Mouse (Mus musculus) layer of hippocampus, adult 11-12 months (tissue): ENCODE measurements around the gene Skp1a.
"Not testable (repeated sequence)": the region's sequence is repeated elsewhere in the genome, so short reads cannot be mapped to it uniquely, and the experiment has no call there.

Source experiments
- DNase-seq: peaks from one replicate; pipeline ENCODE4 v3.0.0; 2022; ENCODE audit warnings: low spot score

The Skp1a gene

DNA sequence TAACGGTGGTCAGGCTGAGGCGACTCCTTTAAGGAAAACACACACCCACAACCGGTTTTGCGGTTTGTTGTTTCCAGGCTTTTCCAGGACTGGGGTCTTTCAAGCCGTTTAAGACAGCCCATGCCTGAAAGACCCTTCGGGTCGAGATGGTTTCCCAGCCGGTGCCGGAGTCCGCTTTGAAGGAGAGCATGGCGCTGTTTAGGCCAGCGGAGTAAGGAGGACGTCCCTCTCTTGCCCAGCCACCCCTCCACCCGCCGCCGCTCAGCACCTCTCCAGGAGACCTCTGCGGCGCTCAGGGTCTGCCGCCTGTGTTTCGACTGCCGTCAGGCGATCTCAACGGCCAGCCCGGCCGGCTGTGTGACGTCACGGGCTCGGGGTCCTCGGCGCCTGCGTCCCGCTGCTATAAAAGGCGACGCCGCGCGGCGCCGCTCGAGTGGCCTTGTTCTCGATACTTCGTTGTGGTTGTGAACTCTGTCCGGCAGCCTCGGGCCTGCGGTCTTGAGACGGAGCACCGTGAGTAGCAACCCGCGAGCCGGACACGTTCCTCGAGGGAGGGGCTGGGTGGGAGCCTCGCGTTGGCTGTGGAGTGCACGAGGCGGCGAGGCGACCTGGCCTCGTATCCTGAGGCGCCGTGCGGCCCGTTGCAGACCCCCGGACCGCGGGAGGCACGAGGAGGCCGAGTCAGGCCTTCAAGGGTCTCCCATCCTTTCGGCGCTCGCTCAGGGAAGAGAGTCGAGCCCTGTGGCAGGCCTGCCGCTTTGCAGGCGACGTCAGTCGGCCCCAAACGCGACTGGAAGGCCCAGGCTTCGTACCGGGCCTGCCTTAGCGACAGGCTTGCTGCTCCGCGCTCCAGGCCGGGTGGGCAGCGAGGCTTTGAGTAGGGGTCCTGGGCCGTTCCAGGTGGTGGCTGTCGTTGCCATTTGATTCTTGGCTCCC lies at the start of gene Skp1a:
Gene Skp1a (plus strand): TSS at position 390 of the 936 bp plus-strand sequence.
- DNase-seq = peak; percentile 92

DNA sequence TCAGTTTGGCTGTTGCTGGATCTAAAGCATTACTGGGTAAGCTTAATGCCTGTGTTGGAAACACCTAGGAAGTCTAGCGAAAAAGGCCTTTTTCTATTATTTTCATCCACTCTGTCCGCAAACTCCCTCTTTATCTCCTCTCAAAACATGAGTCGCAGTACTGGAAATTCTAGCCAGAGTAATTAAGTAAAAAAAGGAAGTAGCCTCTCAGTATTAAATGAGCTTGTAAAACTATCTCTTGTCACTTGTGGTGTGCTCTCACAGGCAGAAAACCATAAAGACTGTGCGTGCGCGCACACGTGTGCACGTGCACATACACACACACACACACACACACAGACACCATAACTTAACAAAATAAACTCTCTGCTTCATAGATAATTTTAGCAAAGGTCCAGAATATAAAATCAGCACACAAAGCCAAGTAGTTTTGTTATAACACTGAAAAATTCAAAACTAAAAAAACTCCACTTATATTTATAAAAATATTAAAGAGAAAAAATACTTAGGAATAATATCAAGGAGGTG lies 35.2 kb upstream of the Skp1a start:
- not testable (repeated sequence) for DNase-seq

DNA sequence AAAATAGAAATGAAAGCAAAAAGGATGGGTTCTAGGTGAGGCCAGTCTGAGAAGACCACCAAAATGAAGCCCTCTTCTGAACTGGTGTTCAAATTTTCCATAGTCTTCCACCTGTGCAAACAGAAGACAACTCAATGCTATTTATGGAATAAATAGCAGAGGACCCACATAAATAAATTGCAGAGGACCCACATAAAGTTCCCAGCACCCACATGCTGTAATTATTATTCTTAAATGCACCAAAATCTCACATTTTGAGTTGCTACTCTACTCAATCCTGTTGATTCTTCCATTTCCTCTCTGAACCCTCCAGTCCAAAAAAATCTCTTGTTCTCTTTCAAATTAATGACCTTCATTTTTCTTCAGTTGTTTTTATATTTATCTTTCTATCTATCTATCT lies 17.9 kb upstream of the Skp1a start, which contains the start of gene Olfr1371:
Gene Olfr1371 (minus strand): TSS at position 101 of the 400 bp plus-strand sequence.
- no peak for DNase-seq

DNA sequence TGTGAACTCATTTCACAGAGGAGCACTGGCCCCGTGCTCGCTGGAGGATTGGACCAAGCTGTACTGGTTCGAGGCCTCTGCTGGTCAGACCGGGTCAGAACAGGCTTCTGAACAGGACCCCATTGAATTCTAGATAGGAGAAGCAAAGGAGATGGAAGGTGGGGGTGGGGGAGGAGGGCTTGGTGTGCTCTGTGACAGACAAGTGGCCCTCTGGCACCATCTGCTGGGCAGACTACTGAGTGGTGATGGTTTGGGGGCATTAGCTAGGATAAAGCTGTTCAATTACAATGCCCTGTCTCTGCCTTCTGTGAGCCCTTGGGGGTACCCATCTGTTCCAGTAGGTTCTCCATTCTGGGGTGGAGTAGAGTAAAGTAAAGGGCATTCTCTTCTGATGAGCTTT lies 11.5 kb upstream of the Skp1a start:
- DNase-seq = peak; percentile 80

DNA sequence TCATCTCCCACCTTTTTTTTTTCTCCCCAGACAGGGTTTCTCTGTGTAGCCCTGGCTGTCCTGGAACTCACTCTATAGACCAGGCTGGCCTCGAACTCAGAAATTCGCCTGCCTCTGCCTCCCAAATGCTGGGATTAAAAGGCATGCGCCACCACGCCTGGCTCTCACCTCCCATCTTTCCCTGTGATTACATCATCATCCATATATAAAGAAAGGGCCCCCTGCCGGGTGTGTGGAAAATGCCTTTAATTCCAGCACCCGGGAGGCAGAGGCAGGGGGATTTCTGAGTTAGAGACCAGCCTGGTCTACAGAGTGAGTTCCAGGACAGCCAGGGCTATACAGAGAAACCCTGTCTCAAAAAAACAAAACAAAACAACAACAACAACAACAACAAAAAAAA lies 9.9 kb upstream of the Skp1a start:
- not testable (repeated sequence) for DNase-seq

DNA sequence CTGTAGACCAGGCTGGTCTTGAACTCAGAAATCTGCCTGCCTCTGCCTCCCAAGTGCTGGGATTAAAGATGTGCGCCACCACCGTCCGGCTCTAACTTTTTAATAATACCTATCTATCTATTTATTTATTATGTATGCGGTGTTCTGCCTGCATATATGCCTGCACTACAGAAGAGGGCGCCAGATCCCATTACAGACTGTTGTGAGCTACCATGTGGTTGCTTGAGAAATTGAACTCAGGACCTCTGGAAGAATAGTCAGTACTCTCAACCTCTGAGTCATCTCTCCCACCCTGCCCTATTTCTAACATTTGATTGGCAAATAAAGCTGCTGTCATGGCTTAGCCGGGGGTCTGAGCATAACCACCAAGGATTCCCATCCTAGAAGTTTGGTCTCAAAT lies 8.9 kb upstream of the Skp1a start:
- no peak for DNase-seq

DNA sequence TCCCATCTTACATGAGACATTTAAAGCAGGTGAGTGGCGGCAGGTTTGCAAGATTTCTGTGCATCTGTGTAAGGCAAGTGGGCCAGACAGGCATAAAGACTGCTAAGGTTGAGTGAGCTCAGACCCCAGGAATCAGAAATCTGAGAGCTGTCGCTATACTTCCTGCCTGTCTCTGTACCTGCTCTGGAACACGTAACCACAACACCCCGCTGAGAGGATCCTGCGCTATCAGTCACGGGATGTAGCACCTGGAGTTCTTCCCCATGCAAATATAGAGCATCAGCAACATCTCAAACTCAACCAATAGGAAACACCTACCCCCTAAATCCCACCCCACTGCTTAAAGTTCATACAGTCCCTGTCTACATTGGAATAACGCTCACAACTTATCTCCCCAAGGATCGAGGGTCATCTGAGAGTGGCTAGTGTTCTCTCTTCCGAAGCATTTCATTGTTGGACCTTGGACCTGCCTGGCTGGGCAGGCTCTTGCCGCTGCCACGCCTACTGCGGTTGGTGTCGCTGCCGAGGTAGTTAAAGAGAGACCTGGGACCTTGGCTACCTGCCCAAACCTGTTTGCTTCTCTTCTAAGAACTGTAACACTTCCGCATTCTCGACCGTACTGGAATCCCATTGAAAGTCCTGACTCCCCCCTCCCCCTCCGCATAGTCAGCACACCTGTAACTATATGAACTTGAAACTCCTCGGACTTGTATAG lies 7.7 kb upstream of the Skp1a start:
- no peak for DNase-seq

DNA sequence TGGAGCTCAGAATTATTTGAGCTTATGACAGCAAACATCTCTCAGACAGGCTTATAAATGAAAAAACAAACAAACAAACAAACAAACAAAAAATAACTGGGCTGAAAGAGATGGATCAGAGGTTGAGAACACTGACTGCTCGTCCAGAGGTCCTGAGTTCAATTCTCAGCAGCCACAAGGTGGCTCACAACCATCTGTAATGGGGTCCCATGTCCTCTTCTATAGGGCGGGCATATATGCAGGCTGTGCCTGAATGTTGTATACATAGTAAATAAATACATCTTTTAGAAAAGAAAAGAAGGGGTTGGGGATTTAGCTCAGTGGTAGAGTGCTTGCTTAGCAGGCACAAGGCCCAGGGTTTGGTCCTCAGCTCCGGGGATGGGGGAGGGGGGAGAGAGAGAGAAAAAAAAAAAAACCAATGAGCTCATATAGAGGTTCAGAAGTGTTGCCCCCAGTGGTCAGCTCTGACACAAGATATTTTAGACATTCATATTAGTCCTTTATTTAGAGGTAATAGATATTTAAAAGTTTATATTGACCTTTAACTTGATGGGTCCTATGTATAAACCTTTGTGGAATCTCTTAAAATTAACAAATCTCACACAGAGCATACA lies 5.7 kb upstream of the Skp1a start:
- DNase-seq = no peak

DNA sequence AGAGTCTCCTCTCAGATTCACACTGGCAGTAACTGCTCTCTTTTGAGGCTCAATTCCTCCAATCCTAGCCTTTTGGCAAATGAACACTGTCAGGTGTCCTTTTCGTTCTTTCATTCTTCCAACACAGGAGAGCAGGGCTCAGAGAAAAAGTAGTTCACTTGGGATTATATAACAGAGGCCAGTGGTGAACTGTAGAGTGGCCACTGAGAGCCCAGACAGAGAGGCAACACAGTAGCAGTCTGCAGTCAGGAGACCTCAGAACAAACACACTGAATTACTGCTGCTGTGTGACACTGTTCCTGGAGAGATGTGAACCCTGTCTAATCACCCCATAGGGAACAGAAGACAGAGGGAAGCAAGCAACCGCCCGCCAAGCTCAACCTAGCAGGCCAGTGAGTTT lies 4.7 kb upstream of the Skp1a start:
- no peak for DNase-seq

DNA sequence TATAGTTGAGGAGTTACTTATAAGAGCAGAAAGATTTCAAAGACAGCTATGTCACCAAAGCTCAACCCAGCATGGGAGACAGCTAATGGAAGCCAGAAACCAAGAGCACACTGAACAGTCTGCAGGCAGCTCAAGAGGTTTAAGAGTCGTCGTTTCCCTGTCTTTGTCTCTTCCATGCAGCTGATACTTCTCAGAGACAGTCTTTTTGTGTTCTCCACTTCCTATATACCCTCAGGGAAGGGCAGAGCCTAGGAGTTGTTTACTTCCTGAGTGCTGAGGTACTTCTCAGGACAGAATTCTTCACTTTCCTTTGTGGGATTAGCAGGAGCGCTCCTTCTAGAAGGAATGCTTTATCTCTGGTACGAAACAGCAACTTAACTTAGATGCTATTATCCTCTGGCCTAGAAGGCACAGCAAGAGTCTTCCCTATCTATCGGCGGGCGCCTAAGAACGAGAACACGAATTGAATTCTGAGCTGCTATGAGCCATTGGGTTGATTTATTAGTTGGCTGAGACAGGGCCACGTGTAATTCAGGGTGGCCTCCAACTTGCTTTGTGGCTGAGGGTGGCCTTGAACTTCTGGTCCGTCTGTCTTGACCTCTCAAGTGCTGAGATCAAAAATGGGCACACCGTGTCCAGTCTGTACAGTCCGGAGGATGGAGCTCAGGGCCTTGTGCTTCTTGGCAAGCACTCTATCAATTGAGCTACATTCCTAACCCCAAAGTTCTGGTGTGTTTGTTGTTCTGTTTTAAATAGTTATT lies 4.1 kb upstream of the Skp1a start:
- no peak for DNase-seq

DNA sequence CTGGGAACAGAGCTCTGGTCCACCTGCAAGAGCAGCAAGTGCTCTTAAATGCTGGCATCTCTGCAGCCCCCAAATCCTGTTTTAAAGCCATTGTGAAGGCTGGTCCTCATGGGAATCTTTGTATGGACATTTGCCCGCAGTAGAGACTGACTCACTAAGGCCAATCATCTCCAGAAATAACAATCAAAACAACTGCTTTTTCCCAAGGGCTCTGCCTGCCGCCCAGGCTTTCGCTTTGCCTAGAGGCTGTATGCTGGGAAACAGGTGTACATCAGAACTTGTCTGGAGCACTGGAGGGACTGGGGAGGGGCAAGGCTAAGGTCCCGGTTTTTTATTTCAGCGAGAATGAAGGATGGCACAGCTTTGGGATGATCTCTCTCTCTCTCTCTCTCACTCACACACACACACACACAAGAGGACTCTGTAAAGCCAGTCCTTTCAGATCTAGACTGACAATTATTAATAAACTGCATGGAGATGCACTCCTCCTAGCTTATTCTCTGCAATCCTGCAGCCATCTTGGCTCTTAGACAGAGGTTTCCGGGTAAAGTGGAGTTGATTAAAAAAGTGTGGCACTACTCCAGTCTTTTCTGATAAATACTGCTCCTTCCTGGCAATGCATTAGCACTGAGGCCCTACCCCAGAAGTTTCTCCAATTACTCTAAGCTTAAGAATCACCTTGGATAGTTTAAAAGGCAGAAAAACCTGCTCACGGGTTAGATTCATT lies 2.9 kb upstream of the Skp1a start:
- no peak for DNase-seq

DNA sequence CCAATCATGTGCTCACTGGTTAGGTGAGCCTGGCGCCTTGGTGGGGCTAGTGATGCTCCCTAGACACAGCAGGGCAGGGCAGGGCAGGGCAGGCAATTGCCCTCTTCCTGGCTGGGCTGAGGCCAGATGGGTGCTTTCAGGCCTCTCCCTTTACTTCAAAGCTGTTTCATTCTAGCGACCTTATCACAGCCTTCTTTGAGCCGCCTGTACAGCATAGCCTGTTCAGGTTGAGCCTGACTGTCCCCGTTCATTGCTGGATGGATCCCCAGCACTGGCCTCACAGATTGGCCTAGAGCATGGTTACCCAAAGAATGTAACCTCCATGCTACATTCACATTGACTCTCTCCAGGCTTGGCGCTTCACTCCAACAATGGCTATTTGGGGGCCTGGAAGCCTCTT lies 1.1 kb upstream of the Skp1a start:
- no peak for DNase-seq

DNA sequence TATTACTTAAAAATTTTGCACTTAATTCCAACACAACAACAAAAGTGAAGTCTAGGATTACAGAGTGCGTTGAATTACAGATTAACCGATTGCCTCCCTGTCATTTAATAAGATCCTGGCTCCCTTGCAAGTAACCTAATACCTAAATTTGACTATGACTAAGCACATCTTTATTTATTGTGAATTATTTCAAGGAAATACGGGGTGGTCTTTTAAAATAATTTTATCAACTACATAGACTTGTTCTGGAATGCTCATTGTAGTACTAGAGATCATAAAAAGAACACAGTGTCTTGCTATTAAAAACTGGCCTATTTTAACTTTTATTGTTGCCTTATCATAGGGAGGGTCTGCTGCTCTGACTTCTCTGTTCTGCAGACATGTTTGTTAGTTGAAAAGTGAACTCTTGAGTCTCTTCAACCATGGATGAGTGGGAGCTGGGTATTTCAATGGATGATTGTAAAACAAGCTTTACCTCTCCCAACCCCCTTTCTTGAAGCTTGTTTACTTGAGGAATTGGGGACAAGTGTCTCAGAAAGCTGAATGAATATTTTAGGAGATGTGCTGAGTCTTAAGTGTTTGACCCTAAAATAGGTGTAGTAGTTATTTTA lies 1.4 kb downstream of the Skp1a start:
- DNase-seq = no peak

DNA sequence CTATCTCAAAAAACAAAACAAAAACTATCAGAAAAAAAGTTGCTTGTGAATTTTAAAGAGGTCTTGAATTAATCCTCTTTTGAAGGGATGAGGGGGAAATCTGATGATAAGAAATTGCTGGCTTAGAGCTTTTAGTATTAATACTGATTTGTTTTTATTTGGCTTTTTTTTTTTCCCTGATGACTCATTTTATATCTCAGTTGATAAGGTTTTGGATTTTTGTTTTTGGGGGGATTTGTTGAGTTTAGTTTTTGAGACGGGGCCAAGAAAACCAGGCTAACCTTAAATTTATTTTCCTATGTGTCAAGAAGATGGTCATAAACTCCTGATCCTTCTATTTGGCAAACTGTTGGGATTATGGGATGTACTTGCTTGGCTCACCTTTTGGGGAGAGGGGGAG lies 2.1 kb downstream of the Skp1a start:
- DNase-seq = no peak

DNA sequence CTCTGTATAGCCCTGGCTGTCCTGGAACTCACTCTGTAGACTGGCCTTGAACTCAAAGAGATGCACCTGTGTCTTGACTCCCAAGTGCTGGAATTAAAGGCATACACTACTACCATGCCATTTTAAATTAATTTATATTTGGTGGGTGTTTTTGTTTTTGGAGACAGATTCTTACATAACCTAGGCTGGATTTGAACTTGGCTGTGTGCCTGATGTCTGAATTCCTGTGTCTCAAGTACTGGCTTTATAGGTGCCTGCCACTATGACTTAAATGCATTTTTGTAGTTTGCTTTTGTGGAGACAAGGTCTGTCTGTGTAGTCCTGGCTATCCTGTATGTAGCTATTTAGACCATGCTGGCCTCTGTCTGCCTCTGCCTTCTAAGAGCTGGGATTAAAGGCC lies 2.7 kb downstream of the Skp1a start:
- no peak for DNase-seq

DNA sequence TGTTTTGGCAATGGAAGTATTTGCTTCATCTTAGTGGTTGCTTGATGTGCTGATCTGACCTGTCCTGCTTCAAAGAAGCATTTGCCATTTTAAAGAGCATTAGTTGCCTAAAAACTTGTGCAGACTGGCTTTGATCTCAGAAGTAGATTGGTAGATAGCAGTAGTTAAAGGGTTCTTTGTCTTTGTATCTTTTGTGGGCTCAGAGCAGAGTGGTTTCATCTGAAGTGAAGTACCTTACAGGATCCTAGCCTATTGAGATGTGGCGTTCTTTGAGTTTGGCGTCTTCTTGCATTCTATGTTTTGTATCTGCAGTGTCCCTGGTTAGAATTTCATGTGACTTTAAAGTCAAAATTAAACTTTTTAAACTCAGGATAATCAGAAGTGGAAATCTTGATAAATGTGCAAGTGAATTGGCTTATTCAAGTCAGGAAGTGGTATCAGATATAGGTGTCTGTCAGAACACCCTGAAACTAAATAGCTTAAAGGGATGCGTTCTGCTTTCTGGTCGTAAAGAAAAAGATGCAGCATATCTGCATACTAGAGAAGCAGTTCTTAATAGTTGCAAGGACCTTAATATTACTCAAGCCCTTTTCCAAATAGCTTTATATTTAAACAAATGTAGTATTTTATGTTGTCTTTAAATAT lies 9.2 kb downstream of the Skp1a start:
- no peak for DNase-seq

DNA sequence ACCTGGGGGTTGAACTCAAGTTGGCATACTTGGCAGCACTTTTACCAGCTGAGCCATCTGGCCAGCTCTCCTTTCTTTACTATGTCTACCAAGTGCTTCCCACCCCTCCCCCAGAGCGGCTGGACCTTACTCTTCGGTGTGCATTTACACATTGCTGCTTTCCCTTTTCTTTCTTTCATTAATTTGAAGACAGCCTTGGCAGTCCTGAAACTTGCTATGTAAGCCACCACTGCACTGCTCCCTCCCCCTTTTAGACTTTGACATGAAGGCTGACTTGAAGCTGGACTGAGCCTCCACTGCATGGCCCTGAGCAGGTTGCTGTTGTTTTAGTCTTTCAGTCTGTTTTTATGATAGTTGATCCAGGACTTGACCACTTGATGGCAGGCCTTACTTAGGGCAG lies 17.7 kb downstream of the Skp1a start:
- no peak for DNase-seq

DNA sequence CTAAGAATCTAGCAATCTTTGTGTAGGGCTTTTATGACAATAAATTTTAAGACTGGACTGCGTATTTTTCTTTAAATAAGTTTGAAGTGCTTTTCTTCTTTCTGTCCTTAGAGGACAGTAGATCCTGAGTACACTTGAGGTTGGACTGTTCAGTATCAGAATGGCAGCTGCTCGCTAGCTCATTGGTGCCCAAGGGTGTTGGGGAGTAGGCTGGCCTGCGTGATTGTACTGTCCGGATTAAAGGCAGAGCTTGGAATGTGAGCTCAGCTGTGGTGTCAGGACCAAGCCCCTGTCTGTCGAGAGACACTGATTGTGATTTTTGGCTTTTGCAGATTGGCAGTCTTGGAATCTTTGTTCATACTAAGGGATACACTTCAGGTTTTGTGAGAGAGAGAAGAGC lies 20.0 kb downstream of the Skp1a start:
- DNase-seq = no peak

DNA sequence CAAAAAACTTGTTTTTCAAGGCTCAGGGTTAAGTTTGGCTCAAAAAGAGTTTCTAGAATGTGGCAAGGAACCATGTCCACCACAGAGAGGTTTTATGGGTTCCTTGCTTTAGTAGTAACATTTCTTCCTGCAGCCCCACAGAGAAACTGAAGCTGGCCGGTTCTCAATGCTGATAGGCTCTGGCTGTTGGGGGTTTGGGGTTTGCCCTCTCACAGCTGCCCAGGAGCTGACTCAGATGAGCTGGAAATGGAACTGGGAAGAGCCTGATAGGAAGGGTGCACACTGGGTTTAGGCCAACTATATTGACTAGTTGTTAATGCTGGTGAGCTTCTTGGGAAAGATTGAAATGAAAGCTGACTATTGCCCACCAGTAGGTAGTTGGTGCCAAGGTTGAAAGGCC lies 20.9 kb downstream of the Skp1a start:
- no peak for DNase-seq

DNA sequence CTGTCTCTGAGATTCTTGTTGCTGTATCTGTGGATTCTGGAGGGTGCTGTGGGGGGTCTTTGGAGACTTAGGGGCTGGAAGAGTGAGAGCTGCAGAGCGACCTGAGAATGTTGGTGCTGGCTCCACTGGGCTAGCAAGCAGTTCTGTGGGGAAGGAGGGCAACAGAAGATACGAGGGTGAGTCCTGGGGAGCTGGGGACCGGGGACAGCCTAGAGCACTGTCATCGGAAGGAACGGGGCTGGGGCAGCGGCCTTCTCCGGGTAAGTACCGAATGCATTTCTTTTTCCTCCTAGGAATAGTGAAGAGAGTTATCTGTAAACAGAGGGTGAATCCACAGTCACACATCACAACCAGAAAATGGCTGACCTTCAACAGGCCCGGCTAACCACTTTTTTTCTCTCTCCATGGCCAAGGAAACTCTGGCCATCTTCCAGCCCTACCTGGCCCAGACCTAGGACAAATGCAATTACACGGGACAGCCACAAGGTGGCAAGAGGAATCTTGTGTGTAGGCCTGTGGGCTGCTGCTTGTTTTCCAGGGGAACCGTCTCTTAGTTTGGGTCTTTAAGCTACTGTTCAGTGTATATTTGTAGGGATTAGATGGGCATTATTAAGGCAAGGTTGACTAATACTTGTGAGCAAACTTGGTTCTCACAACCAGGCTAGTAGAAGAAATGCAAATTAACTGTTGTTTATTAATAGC lies 22.0 kb downstream of the Skp1a start:
- DNase-seq = peak; percentile 66
